Mouse (Mus musculus) ES-E14 (cell line): ENCODE results near the gene Glt8d2. TPM values are rescaled to one million over a fixed set of nuclear protein-coding genes. Genes with fewer than 3 reads are reported as not detected.

Experiments used
- DNase-seq: peaks from one replicate; pipeline ENCODE4 v3.0.0-alpha.2; 2013; ENCODE audit warnings: low read depth, low spot score
- H3K27ac ChIP-seq: 2 replicates; pipeline ENCODE4 v1.5.1; 2012; ENCODE audit warnings: low read depth, mild to moderate bottlenecking, low read length, moderate library complexity, mixed read lengths; ENCODE audit not compliant: poor library complexity, insufficient read depth, severe bottlenecking
- H3K36me3 ChIP-seq: 2 replicates; pipeline ENCODE4 v1.6.1; 2012; ENCODE audit warnings: mild to moderate bottlenecking, low read length, moderate library complexity, mixed read lengths; ENCODE audit not compliant: control insufficient read depth, poor library complexity, insufficient read depth, severe bottlenecking
- H3K4me1 ChIP-seq, 2 experiments: fragments of 150-350 bp in 1 of 2; sonication (generic) in 1 of 2; 2 replicates each; pipeline ENCODE4 v1.6.1; 2012; ENCODE audit warnings: low read length in 2 of 2, mild to moderate bottlenecking in 1 of 2, mixed read lengths in 1 of 2; ENCODE audit not compliant: control insufficient read depth in 2 of 2, insufficient read depth in 2 of 2, poor library complexity in 1 of 2
- H3K4me3 ChIP-seq, 2 experiments: fragments of 150-350 bp in 1 of 2; sonication (generic) in 1 of 2; 2 replicates each; pipeline ENCODE4 v1.5.1; 2012; ENCODE audit warnings: low read length in 2 of 2, low read depth in 1 of 2, mild to moderate bottlenecking in 1 of 2, mixed read lengths in 1 of 2; ENCODE audit not compliant: insufficient read depth in 1 of 2, poor library complexity in 1 of 2, severe bottlenecking in 1 of 2
- H3K9ac ChIP-seq: 2 replicates; pipeline ENCODE4 v1.6.1; 2012; ENCODE audit warnings: low read depth, mild to moderate bottlenecking, low read length, mixed read lengths; ENCODE audit not compliant: poor library complexity, insufficient read depth, severe bottlenecking
- H3K9me3 ChIP-seq: fragments of 150-350 bp; sonication (generic); 2 replicates; pipeline ENCODE4 v1.6.1; 2012; ENCODE audit warnings: low read depth, mild to moderate bottlenecking, low read length; ENCODE audit not compliant: control insufficient read depth, insufficient read depth
- CHD2 ChIP-seq: IDR thresholded peaks from 2 replicates; pipeline ENCODE4 v1.6.1; 2014; ENCODE audit warnings: mild to moderate bottlenecking, low read depth, low read length, inconsistent platforms
- HCFC1 ChIP-seq: IDR thresholded peaks from 2 replicates; pipeline ENCODE4 v1.6.1; 2012; ENCODE audit warnings: low read length, inconsistent platforms, borderline replicate concordance; ENCODE audit not compliant: insufficient read depth
- MAFK ChIP-seq: IDR thresholded peaks from 2 replicates; pipeline ENCODE4 v1.6.1; 2014; ENCODE audit warnings: mild to moderate bottlenecking, low read depth, low read length, inconsistent platforms; ENCODE audit not compliant: insufficient read depth
- ZC3H11A ChIP-seq: IDR thresholded peaks from 2 replicates; pipeline ENCODE4 v1.6.1; 2012; ENCODE audit warnings: low read depth, mild to moderate bottlenecking, inconsistent platforms, low read length, borderline replicate concordance
- ZNF384 ChIP-seq: IDR thresholded peaks from 2 replicates; pipeline ENCODE4 v1.6.1; 2012; ENCODE audit warnings: low read depth, low read length, inconsistent platforms
- in situ Hi-C, 2 experiments: fragments of 600-800 bp; cut with MboI; formaldehyde crosslinking; loops; one replicate each; pipeline ENCODE4 v1.15.1; 2025; ENCODE audit warnings: low sequenced_read_pairs in 2 of 2, inconsistent platforms in 1 of 2; ENCODE audit not compliant: unreplicated experiment in 2 of 2
- total RNA-seq: library from RNA; depleted of rRNA; stranded (reverse); fragments of 300-350 nt; gene quantifications from 2 replicates; pipeline ENCODE4 v1.2.3, GENCODE M21; 2012

The Glt8d2 gene
- total RNA-seq, 1 experiment, result 0.62 TPM

DNA sequence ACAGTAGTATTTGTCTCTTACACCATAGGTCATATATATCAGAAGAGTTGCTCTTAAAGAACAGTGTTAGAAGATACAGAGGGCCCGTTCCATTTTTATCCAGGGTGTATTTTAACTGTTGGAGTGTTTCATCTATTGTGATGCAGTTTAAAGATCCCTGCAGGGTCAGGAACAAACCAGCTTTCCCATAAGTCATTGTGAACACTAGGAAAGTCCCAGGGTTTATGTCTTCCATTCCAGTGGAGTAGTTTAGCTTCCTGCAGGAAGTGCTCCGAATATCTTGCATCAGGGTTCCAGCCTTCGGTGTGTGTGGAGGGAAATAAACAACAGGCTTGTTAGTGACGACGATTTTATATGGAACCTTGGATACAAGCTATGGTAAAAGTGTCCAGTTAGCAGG lies 39.2 kb downstream of the Glt8d2 start:
- DNase-seq, result no peak
- in situ Hi-C loops, result no loop called here
- no peak overlapping the region for H3K9ac ChIP-seq
- no peaks in the 10 kb centered on the region for H3K9me3 ChIP-seq
- H3K36me3 ChIP-seq, result peaks cover 13% of the 10 kb centered on the region
- peaks cover 10 to 13% of the 10 kb centered on the region in 2 experiments; a peak in 3 of 4 replicates for H3K4me1 ChIP-seq
- H3K27ac ChIP-seq, result no peak overlapping the region
- no peak overlapping the region for H3K4me3 ChIP-seq
- TF ChIP-seq CHD2 (no peak), MAFK (no peak), HCFC1 (no peak), ZC3H11A (no peak), ZNF384 (no peak)

DNA sequence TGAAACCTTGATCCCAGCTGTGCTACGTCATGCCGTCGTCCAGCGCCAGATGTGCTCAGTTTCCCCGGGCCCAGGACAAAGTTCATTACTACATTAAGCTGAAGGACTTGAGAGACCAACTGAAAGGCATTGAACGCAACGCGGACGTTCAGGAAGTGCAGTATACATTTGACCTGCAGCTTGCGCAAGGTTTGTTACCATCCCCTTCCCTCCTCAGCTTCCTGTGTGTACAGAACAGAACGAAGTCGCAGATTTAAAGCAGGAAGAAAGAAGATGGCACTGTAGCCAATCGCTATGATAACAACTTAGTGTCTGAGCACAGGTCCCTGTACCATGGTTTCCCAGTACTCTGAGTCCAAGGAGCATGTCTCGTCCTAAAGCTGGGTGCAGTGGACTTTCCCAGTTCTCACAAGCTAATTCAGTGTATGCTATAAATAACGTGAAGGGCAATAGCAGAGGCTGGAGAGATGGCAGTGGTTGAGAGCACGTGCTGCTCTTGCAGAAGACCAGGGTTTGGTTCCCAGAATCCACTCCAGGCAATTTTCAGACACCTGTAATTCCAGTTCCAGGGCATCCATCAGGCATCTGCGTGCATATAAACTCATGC lies 43.1 kb downstream of the Glt8d2 start:
- no peak for DNase-seq
- Histone ChIP-seq H3K4me1 (peaks cover 5 to 6% of the 10 kb centered on the region in 2 experiments; a peak in 3 of 4 replicates), H3K9ac (no peak overlapping the region), H3K36me3 (peaks cover 27% of the 10 kb centered on the region), H3K27ac (no peak overlapping the region), H3K9me3 (no peaks in the 10 kb centered on the region), H3K4me3 (no peak overlapping the region)
- in situ Hi-C loops, result no loop called here
- TF ChIP-seq HCFC1, result no peak

DNA sequence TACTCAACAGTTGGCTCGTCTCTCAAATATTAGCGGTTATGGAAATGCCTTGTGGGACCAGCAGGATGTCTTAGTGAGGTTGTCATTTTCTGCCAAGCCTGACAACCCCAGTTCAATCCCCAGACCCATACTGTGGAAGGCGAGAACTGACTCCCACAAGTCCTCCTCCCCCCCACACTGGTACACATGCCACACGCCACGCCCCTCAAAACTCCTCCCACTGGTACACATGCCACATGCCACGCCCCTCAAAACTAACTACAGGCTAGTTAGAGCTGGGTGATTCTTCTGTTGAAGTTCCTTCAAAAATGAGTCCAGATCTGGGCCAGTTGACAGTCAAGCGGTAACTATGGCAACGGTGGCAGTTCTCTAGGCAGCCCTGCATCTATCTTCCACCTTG lies 44.4 kb downstream of the Glt8d2 start:
- H3K4me3 ChIP-seq, result no peak overlapping the region
- H3K27ac ChIP-seq, result no peak overlapping the region
- no peaks in the 10 kb centered on the region for H3K9me3 ChIP-seq
- H3K36me3 ChIP-seq, result peaks cover 28% of the 10 kb centered on the region
- H3K4me1 ChIP-seq, result peaks cover 0 to 2% of the 10 kb centered on the region in 2 experiments; a peak in 2 of 4 replicates
- in situ Hi-C loops, result no loop called here
- H3K9ac ChIP-seq, result no peak overlapping the region
- DNase-seq, result no peak
- TF ChIP-seq CHD2 (no peak), MAFK (no peak), HCFC1 (no peak), ZC3H11A (no peak), ZNF384 (no peak)

DNA sequence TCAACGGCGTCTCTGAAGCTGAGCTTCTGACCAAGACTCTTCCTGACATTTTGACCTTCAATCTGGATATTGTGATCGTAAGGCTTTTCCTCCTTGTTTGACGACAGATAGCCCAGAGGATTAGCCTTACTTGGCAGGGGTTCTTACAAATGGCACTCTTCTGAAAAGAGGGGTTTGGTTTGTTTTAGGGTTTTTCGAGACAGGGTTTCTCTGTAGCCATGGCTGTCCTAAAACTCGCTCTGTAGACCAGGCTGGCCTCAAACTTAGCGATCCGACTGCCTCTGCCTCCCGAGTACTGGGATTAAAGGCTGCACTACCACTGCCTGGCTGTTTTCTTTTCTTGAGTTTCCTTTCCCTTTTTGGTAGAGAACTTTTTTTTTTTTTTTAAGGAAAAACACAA lies 49.0 kb downstream of the Glt8d2 start:
- no peak overlapping the region for H3K9ac ChIP-seq
- no peak for DNase-seq
- H3K27ac ChIP-seq, result no peak overlapping the region
- H3K4me1 ChIP-seq, result no peaks in the 10 kb centered on the region
- no peak overlapping the region for H3K4me3 ChIP-seq
- in situ Hi-C loops, result no loop called here
- H3K9me3 ChIP-seq, result no peaks in the 10 kb centered on the region
- TF ChIP-seq HCFC1 (no peak), ZNF384 (no peak), ZC3H11A (no peak), MAFK (no peak), CHD2 (no peak)
- peaks cover 41% of the 10 kb centered on the region for H3K36me3 ChIP-seq
